Mouse (Mus musculus) brain, embryonic 14.5 days (tissue): Measurements from ENCODE around the gene BC035947.

ENCODE experiments used
- CTCF ChIP-seq: fragments of 200-500 bp; IDR thresholded peaks from 2 replicates; pipeline ENCODE4 v1.5.1; 2012; ENCODE audit warnings: inconsistent platforms, mild to moderate bottlenecking, moderate library complexity, borderline replicate concordance; ENCODE audit not compliant: insufficient read depth, insufficient read length; ENCODE audit errors: extremely low read depth
- POLR2A ChIP-seq: fragments of 200-500 bp; IDR thresholded peaks from 2 replicates; pipeline ENCODE4 v1.6.1; 2012; ENCODE audit warnings: mild to moderate bottlenecking, inconsistent platforms, borderline replicate concordance; ENCODE audit not compliant: poor library complexity, insufficient read depth, insufficient read length, severe bottlenecking; ENCODE audit errors: extremely low read depth

DNA sequence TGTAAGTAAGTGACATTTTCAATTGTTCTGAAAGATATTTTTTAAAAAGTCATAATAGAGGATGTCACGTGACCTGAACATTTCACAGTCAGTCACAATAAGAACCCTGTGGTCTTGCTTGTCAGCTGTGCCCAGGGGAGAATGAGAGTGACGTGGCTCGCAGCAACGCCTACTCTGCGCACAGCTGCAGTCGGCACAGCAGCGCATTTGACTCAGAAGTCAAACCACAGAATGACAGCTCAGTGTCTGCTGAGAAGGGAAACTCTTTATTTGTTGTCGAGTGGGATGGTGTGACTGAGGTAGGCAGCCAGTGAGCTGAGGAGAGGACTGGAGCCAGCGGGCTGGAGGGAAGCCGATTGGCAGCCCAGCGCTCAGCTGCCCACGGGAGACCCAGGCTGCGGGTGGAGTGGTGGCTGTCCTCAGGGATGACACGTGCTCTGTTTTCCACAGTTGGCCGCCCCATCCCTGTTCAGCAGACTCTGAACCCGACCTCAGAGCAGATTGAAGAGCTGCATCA is 25.6 kb upstream of the BC035947 start:
- TF ChIP-seq POLR2A (no peak), CTCF (no peak)
